Mouse (Mus musculus) C3H10T1/2 (cell line): ENCODE results near the gene Zfp946. TPM values are rescaled to one million over a fixed set of nuclear protein-coding genes. Genes with fewer than 3 reads are reported as not detected.

ENCODE experiments used
- polyA plus RNA-seq, 2 experiments: library from polyadenylated mRNA; unstranded; fragments of >200 nt; fragmentation: generic; extraction: Trizol; gene quantifications; one replicate each; pipeline ENCODE4 v1.2.1; 2012; ENCODE audit warnings: missing spikeins in 2 of 2

Zfp946 gene
- under 1 TPM; 0.06 to 0.47 TPM for polyA plus RNA-seq

DNA sequence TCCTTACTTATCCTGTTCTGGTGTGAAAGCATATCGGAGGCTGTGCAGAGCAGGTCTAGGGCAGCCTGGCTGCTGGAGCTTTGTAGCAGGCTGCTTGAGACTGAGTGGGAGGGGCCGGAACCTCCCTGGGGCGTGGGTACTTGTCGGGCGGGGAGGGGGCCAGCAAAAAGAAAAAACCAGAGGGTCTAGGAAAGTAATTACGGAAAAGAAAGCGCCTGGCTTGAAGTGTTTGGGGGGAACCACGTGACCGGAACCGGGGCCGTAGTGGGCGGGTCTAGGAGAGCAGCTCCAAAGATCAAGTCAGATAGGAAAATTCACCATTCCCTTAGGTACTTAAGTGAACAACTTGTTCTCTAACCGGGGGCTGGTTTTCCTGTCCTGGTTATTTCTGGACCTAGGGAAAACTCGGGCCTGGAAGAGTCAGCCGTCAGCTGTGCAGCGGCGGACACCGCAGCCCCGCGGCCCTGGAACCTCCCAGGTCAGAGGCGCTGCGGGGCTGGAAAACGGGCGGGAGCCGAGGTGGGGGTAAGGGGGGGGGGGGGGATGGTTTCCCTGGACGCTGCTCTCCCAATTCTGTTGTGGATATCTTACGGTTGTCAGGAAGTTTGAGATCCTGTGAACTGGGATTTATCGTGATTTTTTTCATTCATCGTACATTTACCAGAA, at the start of gene Zfp946:
TSS of gene Zfp946 (plus strand) at position 271 of the 666 bp plus-strand sequence.

Other genes starting within 250 kb of the Zfp946 start
- gene Zfp994, start 198.6 kb upstream of the Zfp946 start, polyA plus RNA-seq = under 1 TPM; 0.05 to 0.58 TPM
- gene CT030661.1, start 109.4 kb upstream of the Zfp946 start, polyA plus RNA-seq = 1 to 10 TPM in 1 of 2 experiments, under 1 TPM in 1; 0.09 to 1.5 TPM
- gene Zfp944, start 62.8 kb upstream of the Zfp946 start, polyA plus RNA-seq = 1 to 10 TPM in 1 of 2 experiments, under 1 TPM in 1; 0.28 to 1.7 TPM
- under 1 TPM; 0.05 to 0.50 TPM for gene Zfp758, start 62.8 kb upstream of the Zfp946 start, polyA plus RNA-seq
- gene Vmn2r111, start 149.3 kb downstream of the Zfp946 start, polyA plus RNA-seq = not detected
- not detected for gene Vmn2r112, start 176.7 kb downstream of the Zfp946 start, polyA plus RNA-seq